Mouse (Mus musculus): Measurements from ENCODE around the gene Prnp.

GRCm38 (mm10) chr2:131892534-131892933, 17.2 kb upstream of the Prnp start:
- TF ChIP-seq GATA1 (IDR thresholded peaks at IDR 0.05; ENCODE audit: low read length) (no peak), TAL1 (IDR thresholded peaks at IDR 0.05; ENCODE audit: low read length) (no peak)

All from erythroblast, embryonic 14.5 days (primary cell).